Mouse (Mus musculus) liver, postnatal 0 days (tissue): Measurements from ENCODE around the gene Vmn2r25. TPM values are rescaled to one million over a fixed set of nuclear protein-coding genes. Genes with fewer than 3 reads are reported as not detected.
"Not testable (repeated sequence)": the region's sequence is repeated elsewhere in the genome, so short reads cannot be mapped to it uniquely, and the experiment has no call there.

Experiments
- ATAC-seq: fragments of 200-750 bp; cut with Nextera tagmentation; 2 replicates; pipeline ENCODE4 v1.8.0; 2017; ENCODE audit warnings: mild to moderate bottlenecking, moderate library complexity
- DNase-seq: peaks from one replicate; pipeline ENCODE4 v3.0.0-alpha.2; 2016
- H3K27ac ChIP-seq: fragments of 300-500 bp; sonication (generic); 2 replicates; pipeline ENCODE4 v1.5.1; 2014; ENCODE audit warnings: antibody characterized with exemption, moderate library complexity, mild to moderate bottlenecking, low read depth
- H3K27me3 ChIP-seq: fragments of 300-500 bp; sonication (generic); 2 replicates; pipeline ENCODE4 v1.6.1; 2014; ENCODE audit warnings: low read length, control low read depth, mixed read lengths; ENCODE audit not compliant: insufficient read depth
- H3K36me3 ChIP-seq: fragments of 300-500 bp; sonication (generic); replicated peaks from 2 replicates; pipeline ENCODE4 v1.6.1; 2014; ENCODE audit warnings: mild to moderate bottlenecking, control low read depth, low read length, moderate library complexity, mixed read lengths; ENCODE audit not compliant: insufficient read depth
- H3K4me1 ChIP-seq: fragments of 300-500 bp; sonication (generic); 2 replicates; pipeline ENCODE4 v1.6.1; 2014; ENCODE audit warnings: antibody characterized with exemption, mild to moderate bottlenecking, control low read depth; ENCODE audit not compliant: insufficient read depth
- H3K4me2 ChIP-seq: fragments of 300-500 bp; sonication (generic); 2 replicates; pipeline ENCODE4 v1.6.1; 2014; ENCODE audit warnings: low read depth, mild to moderate bottlenecking, low read length, moderate library complexity, mixed read lengths
- H3K4me3 ChIP-seq: fragments of 300-500 bp; sonication (generic); 2 replicates; pipeline ENCODE4 v1.5.1; 2014; ENCODE audit warnings: low read depth, low read length
- H3K9ac ChIP-seq: fragments of 300-500 bp; sonication (generic); replicated peaks from 2 replicates; pipeline ENCODE4 v1.6.1; 2014; ENCODE audit warnings: mild to moderate bottlenecking, moderate library complexity
- H3K9me3 ChIP-seq: fragments of 300-500 bp; sonication (generic); 2 replicates; pipeline ENCODE4 v1.6.1; 2016; ENCODE audit warnings: mild to moderate bottlenecking, control low read depth, low read length, mixed read lengths
- CTCF ChIP-seq: sonication (generic); IDR thresholded peaks from 2 replicates; pipeline ENCODE4 v1.5.1; 2016; ENCODE audit warnings: antibody characterized with exemption, low read depth
- EP300 ChIP-seq: IDR thresholded peaks from 2 replicates; pipeline ENCODE4 v1.6.1; 2016; ENCODE audit warnings: antibody characterized with exemption, low read depth, mild to moderate bottlenecking
- whole genome bisulfite sequencing: fragments of 180-500 bp; shearing (Covaris S2); extraction: QIAGEN DNeasy Blood & Tissue Kit; methylation state at CpG from one replicate; pipeline ENCODE4 v1.1.7; 2014; ENCODE audit not compliant: insufficient replicate concordance; 5-methylcytosine and 5-hydroxymethylcytosine counted together
- polyA plus RNA-seq: library from polyadenylated mRNA; unstranded; fragments of >200 nt; fragmentation: Nextera tagmentation; extraction: Ambion mirVana; gene quantifications from 2 replicates; pipeline ENCODE4 v1.2.1, GENCODE M21; 2015

Vmn2r25 gene
- polyA plus RNA-seq, result not detected in 2 replicates

DNA sequence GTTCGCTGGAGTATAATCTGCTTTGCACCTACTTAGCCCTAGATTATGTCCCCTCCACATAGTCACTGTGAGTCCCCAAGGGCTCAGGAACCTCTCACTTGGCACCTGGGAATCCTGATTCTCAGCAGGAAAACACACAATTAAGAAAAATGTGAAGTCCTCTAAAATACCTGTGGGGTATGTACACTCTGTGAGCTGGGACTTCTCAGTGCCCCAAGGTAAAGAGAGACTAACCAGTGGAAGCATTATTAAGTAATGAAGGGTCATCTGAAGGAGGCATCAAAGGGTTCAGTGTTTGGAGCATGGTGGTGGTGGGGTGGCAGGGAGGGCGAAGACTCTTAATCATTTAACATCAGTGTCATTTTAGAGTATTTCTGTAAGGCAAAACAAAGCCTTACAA, at the start of gene Vmn2r25:
Gene Vmn2r25, minus strand, starts transcription at position 101 of the 400 bp plus-strand sequence.
- not testable (repeated sequence) for H3K9ac ChIP-seq, H3K27ac ChIP-seq, H3K4me2 ChIP-seq, H3K27me3 ChIP-seq, ATAC-seq, DNase-seq, H3K4me3 ChIP-seq, H3K9me3 ChIP-seq, H3K36me3 ChIP-seq, H3K4me1 ChIP-seq
- 37% methylated on average over 2 of the region's 2 CpGs for WGBS

DNA sequence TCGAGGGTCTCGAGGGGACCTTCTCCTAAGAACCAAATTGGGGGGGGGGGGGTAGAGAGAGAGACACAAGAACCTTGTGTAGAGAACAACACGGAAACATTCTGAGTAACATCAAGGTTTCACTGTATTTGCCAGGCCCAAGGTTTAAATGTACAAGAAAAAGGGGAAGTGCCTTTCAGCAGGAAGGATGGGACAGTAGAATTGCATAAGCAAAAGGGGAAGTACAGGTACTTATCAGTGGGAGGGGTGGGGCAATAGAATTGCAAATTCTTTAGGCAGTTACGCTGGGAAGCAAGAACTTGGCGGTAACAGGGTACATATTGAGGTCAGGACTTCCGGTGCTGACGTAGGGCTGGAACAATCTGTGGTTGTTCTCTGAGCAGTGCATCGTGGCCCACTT, 33.3 kb downstream of the Vmn2r25 start:
- DNase-seq (no peak), ATAC-seq (no peak)
- H3K4me1 ChIP-seq, result no peaks in the 10 kb centered on the region
- no peaks in the 10 kb centered on the region for H3K27me3 ChIP-seq
- H3K4me2 ChIP-seq, result no peak overlapping the region
- H3K36me3 ChIP-seq, result no peaks in the 10 kb centered on the region
- no peak overlapping the region for H3K9ac ChIP-seq
- H3K9me3 ChIP-seq, result no peaks in the 10 kb centered on the region
- no peak overlapping the region for H3K4me3 ChIP-seq
- H3K27ac ChIP-seq, result no peak overlapping the region
- no peak for TF ChIP-seq EP300
- TF ChIP-seq CTCF, result no peak
- 74% methylated on average over 8 of the region's 8 CpGs for WGBS

DNA sequence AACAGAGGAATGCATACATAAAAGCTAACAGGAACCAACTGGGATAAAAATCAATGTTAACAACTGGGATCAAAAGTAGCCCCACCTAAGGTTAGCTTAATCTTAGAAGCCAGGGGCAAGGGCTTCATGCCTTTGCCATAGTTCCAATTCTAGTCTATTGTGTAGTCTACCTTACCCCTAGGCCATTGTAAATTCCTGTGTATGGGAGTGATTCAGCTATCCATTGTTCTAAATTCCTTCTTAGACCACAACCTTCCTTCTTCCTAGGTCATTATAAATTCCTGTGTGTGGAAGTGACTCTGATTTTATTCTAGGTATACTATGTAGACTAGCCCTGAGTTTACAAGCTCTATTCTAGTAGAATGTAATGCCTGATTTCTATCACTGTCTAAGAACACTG, 43.0 kb downstream of the Vmn2r25 start:
- not testable (repeated sequence) for DNase-seq, H3K27ac ChIP-seq, H3K4me1 ChIP-seq, H3K27me3 ChIP-seq, ATAC-seq, H3K9ac ChIP-seq, H3K9me3 ChIP-seq, H3K36me3 ChIP-seq, H3K4me3 ChIP-seq, H3K4me2 ChIP-seq

DNA sequence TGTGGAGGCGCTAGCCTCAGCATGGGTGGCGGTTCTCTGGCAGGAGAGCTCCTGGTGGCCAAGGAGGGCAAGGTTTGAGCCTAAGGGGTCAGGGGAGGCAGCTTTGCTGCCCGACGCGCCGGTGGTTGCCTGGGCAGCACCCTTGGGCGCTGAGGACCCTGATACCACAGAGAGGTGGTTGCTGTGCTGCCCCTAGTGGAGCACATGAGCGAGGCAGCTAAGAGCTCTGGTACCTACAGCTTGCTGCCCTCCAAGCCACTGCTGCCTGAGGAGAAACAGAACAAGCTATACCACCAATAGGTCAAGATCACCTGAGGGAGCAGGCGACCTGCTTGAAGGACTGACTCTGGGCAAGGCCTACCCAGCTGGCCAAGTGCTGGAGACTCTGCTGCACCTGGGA, 59.5 kb downstream of the Vmn2r25 start:
- Histone ChIP-seq H3K4me3 (no peak overlapping the region), H3K4me1 (no peaks in the 10 kb centered on the region), H3K36me3 (no peaks in the 10 kb centered on the region), H3K9me3 (no peaks in the 10 kb centered on the region), H3K4me2 (no peak overlapping the region), H3K9ac (no peak overlapping the region), H3K27ac (no peak overlapping the region), H3K27me3 (no peaks in the 10 kb centered on the region)
- no peak for ATAC-seq
- no peak for TF ChIP-seq EP300
- no peak for TF ChIP-seq CTCF
- 48% methylated on average over 9 of the region's 9 CpGs for WGBS
- no peak for DNase-seq

DNA sequence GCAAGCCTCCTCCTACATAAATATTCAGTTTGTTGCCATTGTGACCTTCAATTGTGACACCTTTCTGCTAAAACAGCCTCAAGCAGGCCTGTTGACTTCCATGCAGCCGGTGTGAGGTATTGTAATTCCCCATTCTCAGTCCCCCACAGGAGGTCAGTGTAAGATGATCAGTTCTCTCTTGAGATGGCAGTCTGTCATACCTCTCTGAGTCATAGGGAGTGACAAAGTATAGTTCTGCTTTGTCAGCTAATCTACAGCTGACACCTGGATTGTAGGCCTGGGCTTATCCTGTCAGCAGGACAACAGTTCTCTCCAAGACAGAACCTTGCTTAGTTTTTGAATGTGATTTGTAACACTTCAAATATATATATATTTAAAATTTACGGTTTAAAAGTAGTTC, 68.4 kb downstream of the Vmn2r25 start:
- 53% methylated on average over 2 of the region's 2 CpGs for WGBS
- no peak overlapping the region for H3K27ac ChIP-seq
- TF ChIP-seq CTCF, result no peak
- no peak for TF ChIP-seq EP300
- ATAC-seq, result no peak
- H3K4me3 ChIP-seq, result no peak overlapping the region
- H3K27me3 ChIP-seq, result no peaks in the 10 kb centered on the region
- no peaks in the 10 kb centered on the region for H3K36me3 ChIP-seq
- no peak for DNase-seq
- H3K9me3 ChIP-seq, result no peaks in the 10 kb centered on the region
- no peak overlapping the region for H3K4me2 ChIP-seq
- no peak overlapping the region for H3K9ac ChIP-seq
- no peaks in the 10 kb centered on the region for H3K4me1 ChIP-seq

DNA sequence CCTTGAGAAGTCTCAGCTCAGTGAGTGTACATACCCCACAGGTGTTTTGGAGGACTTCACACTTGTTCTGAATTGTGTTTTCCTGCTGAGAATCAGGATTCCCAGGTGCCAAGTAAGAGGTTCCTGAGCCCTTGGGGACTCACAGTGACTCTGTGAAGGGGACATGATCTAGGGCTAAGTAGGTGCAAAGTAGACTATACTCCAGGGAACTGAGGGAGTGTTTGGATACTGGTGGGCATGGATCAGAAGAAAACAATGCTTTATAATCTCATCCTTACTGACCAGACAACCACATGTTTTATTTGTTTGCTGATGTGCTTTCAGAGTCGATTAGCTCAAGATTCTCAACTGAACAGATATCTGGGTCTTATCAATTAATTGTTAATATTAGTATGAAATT, 74.7 kb downstream of the Vmn2r25 start, which contains the start of gene Vmn2r24:
Gene Vmn2r24, plus strand, starts transcription at position 301 of the 400 bp plus-strand sequence.
- Histone ChIP-seq H3K9ac (no peak within 1 kb of the TSS), H3K4me2 (no peak within 1 kb of the TSS), H3K27me3 (no peaks in the 10 kb centered on the region), H3K36me3 (no peaks in the 10 kb centered on the region), H3K27ac (no peak within 1 kb of the TSS), H3K4me1 (no peaks in the 10 kb centered on the region), H3K4me3 (no peak within 1 kb of the TSS), H3K9me3 (no peaks in the 10 kb centered on the region)
- ATAC-seq, result no peak
- TF ChIP-seq CTCF (no peak), EP300 (no peak)
- WGBS, result 37% methylated on average over 1 of the region's 1 CpGs
- DNase-seq, result no peak

Other genes with a start within 250 kb of the Vmn2r25 start
- gene Vmn2r22, start 202.7 kb downstream of the Vmn2r25 start, polyA plus RNA-seq, result not detected in 2 replicates
- not detected in 2 replicates for gene Vmn2r23, start 150.8 kb downstream of the Vmn2r25 start, polyA plus RNA-seq
- not detected in 2 replicates for gene Vmn2r24, start 74.6 kb downstream of the Vmn2r25 start, polyA plus RNA-seq
- gene Vmn2r26, start 171.1 kb upstream of the Vmn2r25 start, polyA plus RNA-seq, result not detected in 2 replicates